Mouse (Mus musculus): Measurements from ENCODE around the gene 4921504E06Rik.

DNA sequence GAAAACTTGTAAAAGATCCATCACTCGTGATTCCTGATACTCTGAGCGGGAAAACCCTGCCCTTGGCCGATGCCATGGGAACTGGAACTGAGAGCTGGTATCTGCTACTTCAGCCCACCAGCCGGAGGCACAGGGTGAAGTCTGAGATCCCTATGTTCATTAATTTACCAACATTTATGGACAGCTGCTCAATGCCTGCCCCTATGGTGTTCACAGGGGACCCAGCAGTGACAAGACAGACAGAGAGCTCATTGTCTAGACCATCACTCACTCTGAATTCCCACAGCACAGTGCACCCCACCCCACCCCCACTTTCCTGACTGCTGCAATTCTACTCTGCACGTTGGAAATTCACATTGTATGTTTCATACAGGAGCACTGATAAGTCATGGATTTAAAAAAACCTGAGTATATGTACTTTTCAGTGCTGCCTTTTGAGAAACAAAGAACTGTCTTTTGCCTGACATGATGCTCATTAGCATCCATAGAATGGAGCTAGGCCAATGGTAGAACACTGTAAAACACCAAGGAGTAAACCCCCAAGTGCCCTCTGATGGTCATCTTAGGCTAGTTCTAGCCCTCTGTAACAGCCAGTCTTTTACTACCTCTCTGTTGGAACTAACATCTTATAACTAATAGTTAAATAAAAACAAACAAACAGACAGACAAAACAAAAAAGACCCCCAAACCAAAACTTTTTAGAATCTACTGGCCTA, 8.6 kb upstream of the 4921504E06Rik start:
- TF ChIP-seq POLR2A (IDR thresholded peaks at IDR 0.05; ENCODE audit: extremely low read depth, insufficient read depth, low read length) (no peak), CTCF (IDR thresholded peaks at IDR 0.05; ENCODE audit: low read depth, low read length) (no peak)
